Mouse (Mus musculus) adrenal gland, adult (tissue): ENCODE measurements around the gene Ece1.
"Not testable (repeated sequence)": the region's sequence is repeated elsewhere in the genome, so short reads cannot be mapped to it uniquely, and the experiment has no call there.

Source experiments
- DNase-seq, 2 experiments: peaks; one replicate each; pipeline ENCODE4 v3.0.0; 2022 to 2023; ENCODE audit warnings: low spot score in 1 of 2; ENCODE audit not compliant: inconsistent age in 2 of 2

The Ece1 gene

GRCm38 (mm10) chr4:137979066-137979644 is 117.1 kb downstream of the Ece1 start:
- not testable (repeated sequence) for DNase-seq

GRCm38 (mm10) chr4:137982869-137983268 is 120.8 kb downstream of the Ece1 start:
- peak in 1 of 2 experiments; percentile 37 for DNase-seq

- DNase-seq: peak in 1 of 2 experiments; percentile 65
Measured at GRCm38 (mm10) chr4:137984212-137984611, 122.2 kb downstream of the Ece1 start.

GRCm38 (mm10) chr4:137984746-137985145 is 122.7 kb downstream of the Ece1 start:
- no peak for DNase-seq

- DNase-seq: peak; percentile 55 to 81
Measured at GRCm38 (mm10) chr4:137989426-137989825, 127.4 kb downstream of the Ece1 start.

GRCm38 (mm10) chr4:137990433-137990832 is 128.4 kb downstream of the Ece1 start:
- DNase-seq: no peak

- DNase-seq: no peak
Measured at GRCm38 (mm10) chr4:137991240-137991639, 129.2 kb downstream of the Ece1 start.

- no peak for DNase-seq
Measured at GRCm38 (mm10) chr4:137992890-137993289, 130.9 kb downstream of the Ece1 start, which contains the start of gene Eif4g3. Eif4g3 (plus strand) TSS chr4:137993022.

- peak; percentile 99 to 100 for DNase-seq
Measured at GRCm38 (mm10) chr4:137993291-137993758, 131.3 kb downstream of the Ece1 start.

- DNase-seq: peak; percentile 71 to 87
Measured at GRCm38 (mm10) chr4:137993821-137994561, 132.0 kb downstream of the Ece1 start.

GRCm38 (mm10) chr4:137994562-137995336 is 132.7 kb downstream of the Ece1 start:
- DNase-seq: peak in 1 of 2 experiments; percentile 70

- DNase-seq: peak in 1 of 2 experiments; percentile 79
Measured at GRCm38 (mm10) chr4:137995399-137995798, 133.4 kb downstream of the Ece1 start.

- no peak for DNase-seq
Measured at GRCm38 (mm10) chr4:137998232-137998631, 136.2 kb downstream of the Ece1 start.

GRCm38 (mm10) chr4:138000682-138001081 is 138.6 kb downstream of the Ece1 start:
- peak; percentile 58 to 79 for DNase-seq

- DNase-seq: no peak
Measured at GRCm38 (mm10) chr4:138003909-138004610, 142.0 kb downstream of the Ece1 start.

- no peak for DNase-seq
Measured at GRCm38 (mm10) chr4:138005781-138006180, 143.7 kb downstream of the Ece1 start.

- no peak for DNase-seq
Measured at GRCm38 (mm10) chr4:138006951-138007613, 145.0 kb downstream of the Ece1 start.

GRCm38 (mm10) chr4:138008646-138009045 is 146.6 kb downstream of the Ece1 start:
- no peak for DNase-seq

- DNase-seq: peak in 1 of 2 experiments; percentile 55
Measured at GRCm38 (mm10) chr4:138009786-138010502, 147.9 kb downstream of the Ece1 start.
